Mouse (Mus musculus): ENCODE data around the gene Mrpl16. TPM values are rescaled to one million over a fixed set of nuclear protein-coding genes. Genes with fewer than 3 reads are reported as not detected.

Gene Mrpl16
- polyA plus RNA-seq, 1 experiment from 2014 or later, result 57.6 TPM

- WGBS, result 87% methylated on average over 5 of the region's 5 CpGs
- no peak for DNase-seq (ENCODE audit: low spot score)
Measured at GRCm38 (mm10) chr19:11810003-11810758, 40.0 kb downstream of the Mrpl16 start.

GRCm38 (mm10) chr19:11810856-11811255 lies 40.7 kb downstream of the Mrpl16 start:
- no peaks in the 10 kb centered on the region for H3K36me3 ChIP-seq
- H3K9me3 ChIP-seq (replicated peaks), result no peaks in the 10 kb centered on the region
- no peak for DNase-seq (ENCODE audit: low spot score)
- H3K27me3 ChIP-seq (ENCODE audit: low read depth, poor library complexity, severe bottlenecking), result peaks cover 9% of the 10 kb centered on the region
- peaks cover 64% of the 10 kb centered on the region for H3K4me1 ChIP-seq
- 83% methylated on average over 1 of the region's 1 CpGs for WGBS
- peak overlapping the region; percentile 81 for H3K27ac ChIP-seq (replicated peaks)
- no peak overlapping the region for H3K4me3 ChIP-seq

More at GRCm38 (mm10) chr19:11810003-11810758, 40.0 kb downstream of the Mrpl16 start:
- peaks cover 60% of the 10 kb centered on the region for H3K4me1 ChIP-seq
- no peak overlapping the region for H3K4me3 ChIP-seq
- peaks cover 3% of the 10 kb centered on the region; the same call in 1 of the 2 replicates for H3K27me3 ChIP-seq (ENCODE audit: low read depth, poor library complexity, severe bottlenecking)
- peak overlapping the region; percentile 81 for H3K27ac ChIP-seq (replicated peaks)
- no peaks in the 10 kb centered on the region for H3K36me3 ChIP-seq
- H3K9me3 ChIP-seq (replicated peaks), result no peaks in the 10 kb centered on the region

GRCm38 (mm10) chr19:11811688-11812365 lies 41.6 kb downstream of the Mrpl16 start:
- Histone ChIP-seq H3K36me3 (no peaks in the 10 kb centered on the region), H3K27me3 (ENCODE audit: low read depth, poor library complexity, severe bottlenecking) (peaks cover 19% of the 10 kb centered on the region), H3K9me3 (replicated peaks) (no peaks in the 10 kb centered on the region), H3K4me1 (peaks cover 72% of the 10 kb centered on the region), H3K4me3 (peak overlapping the region; percentile 29), H3K27ac (replicated peaks) (peak overlapping the region; percentile 81)
- DNase-seq (ENCODE audit: low spot score), result peak; percentile 73
- 30% methylated on average over 5 of the region's 5 CpGs for WGBS

- Histone ChIP-seq H3K27ac (replicated peaks) (peak overlapping the region; percentile 81), H3K9me3 (replicated peaks) (no peaks in the 10 kb centered on the region), H3K36me3 (no peaks in the 10 kb centered on the region), H3K27me3 (ENCODE audit: low read depth, poor library complexity, severe bottlenecking) (peaks cover 32% of the 10 kb centered on the region), H3K4me3 (no peak overlapping the region), H3K4me1 (peaks cover 78% of the 10 kb centered on the region)
- WGBS, result 70% methylated on average over 4 of the region's 4 CpGs
- no peak for DNase-seq (ENCODE audit: low spot score)
Measured at GRCm38 (mm10) chr19:11813136-11813535, 42.9 kb downstream of the Mrpl16 start.

- peak; percentile 59 for DNase-seq (ENCODE audit: low spot score)
- Histone ChIP-seq H3K27ac (replicated peaks) (peak overlapping the region; percentile 81), H3K36me3 (no peaks in the 10 kb centered on the region), H3K4me3 (peak overlapping the region; percentile 18), H3K27me3 (ENCODE audit: low read depth, poor library complexity, severe bottlenecking) (peaks cover 37% of the 10 kb centered on the region), H3K9me3 (replicated peaks) (no peaks in the 10 kb centered on the region), H3K4me1 (peaks cover 80% of the 10 kb centered on the region)
- 5% methylated on average over 8 of the region's 8 CpGs for WGBS
Measured at GRCm38 (mm10) chr19:11813649-11814048, 43.5 kb downstream of the Mrpl16 start.

- Histone ChIP-seq H3K9me3 (replicated peaks) (no peaks in the 10 kb centered on the region), H3K36me3 (no peaks in the 10 kb centered on the region), H3K27me3 (ENCODE audit: low read depth, poor library complexity, severe bottlenecking) (peaks cover 49% of the 10 kb centered on the region), H3K27ac (replicated peaks) (peak overlapping the region; percentile 81; the same call in 1 of the 2 replicates), H3K4me3 (no peak overlapping the region), H3K4me1 (peaks cover 91% of the 10 kb centered on the region)
- WGBS, result 76% methylated on average over 6 of the region's 6 CpGs
- no peak for DNase-seq (ENCODE audit: low spot score)
Measured at GRCm38 (mm10) chr19:11814742-11815333, 44.6 kb downstream of the Mrpl16 start.

- Histone ChIP-seq H3K27ac (replicated peaks) (no peak overlapping the region), H3K9me3 (replicated peaks) (no peaks in the 10 kb centered on the region), H3K27me3 (ENCODE audit: low read depth, poor library complexity, severe bottlenecking) (peaks cover 50% of the 10 kb centered on the region), H3K36me3 (no peaks in the 10 kb centered on the region), H3K4me3 (peak overlapping the region; percentile 82; the same call in 1 of the 2 replicates), H3K4me1 (peaks cover 77% of the 10 kb centered on the region)
- DNase-seq (ENCODE audit: low spot score), result no peak
- 59% methylated on average over 6 of the region's 6 CpGs for WGBS
Measured at GRCm38 (mm10) chr19:11816706-11817105, 46.5 kb downstream of the Mrpl16 start.

- H3K9me3 ChIP-seq (replicated peaks), result no peaks in the 10 kb centered on the region
- peak overlapping the region; percentile 82 for H3K4me3 ChIP-seq
- no peak for DNase-seq (ENCODE audit: low spot score)
- H3K36me3 ChIP-seq, result no peaks in the 10 kb centered on the region
- H3K4me1 ChIP-seq, result peaks cover 69% of the 10 kb centered on the region
- H3K27ac ChIP-seq (replicated peaks), result no peak overlapping the region
- WGBS, result 9% methylated on average over 5 of the region's 5 CpGs
- H3K27me3 ChIP-seq (ENCODE audit: low read depth, poor library complexity, severe bottlenecking), result peaks cover 50% of the 10 kb centered on the region
Measured at GRCm38 (mm10) chr19:11817586-11817985, 47.4 kb downstream of the Mrpl16 start.

GRCm38 (mm10) chr19:11818199-11819142 lies 48.3 kb downstream of the Mrpl16 start:
- H3K36me3 ChIP-seq, result no peaks in the 10 kb centered on the region
- DNase-seq (ENCODE audit: low spot score), result peak; percentile 59
- H3K4me3 ChIP-seq, result peak overlapping the region; percentile 82
- H3K4me1 ChIP-seq, result peaks cover 60% of the 10 kb centered on the region
- H3K27me3 ChIP-seq (ENCODE audit: low read depth, poor library complexity, severe bottlenecking), result peaks cover 50% of the 10 kb centered on the region
- H3K27ac ChIP-seq (replicated peaks), result peak overlapping the region; percentile 89
- no peaks in the 10 kb centered on the region for H3K9me3 ChIP-seq (replicated peaks)
- under 1% methylated on average over 81 of the region's 83 CpGs for WGBS

- H3K27ac ChIP-seq (replicated peaks), result peak within 1 kb of the TSS; percentile 89
- peak; percentile 44 for DNase-seq (ENCODE audit: low spot score)
- peaks cover 52% of the 10 kb centered on the region for H3K4me1 ChIP-seq
- WGBS, result under 1% methylated on average over 20 of the region's 20 CpGs
- H3K9me3 ChIP-seq (replicated peaks), result no peaks in the 10 kb centered on the region
- peaks cover 50% of the 10 kb centered on the region for H3K27me3 ChIP-seq (ENCODE audit: low read depth, poor library complexity, severe bottlenecking)
- H3K4me3 ChIP-seq, result peak within 1 kb of the TSS; percentile 82
- no peaks in the 10 kb centered on the region for H3K36me3 ChIP-seq
Measured at GRCm38 (mm10) chr19:11819143-11819700, 49.0 kb downstream of the Mrpl16 start, which contains the start of gene Stx3. Gene Stx3, minus strand, starts transcription at chr19:11819403.

- no peak overlapping the region for H3K27ac ChIP-seq (replicated peaks)
- H3K27me3 ChIP-seq (ENCODE audit: low read depth, poor library complexity, severe bottlenecking), result peaks cover 50% of the 10 kb centered on the region
- H3K4me3 ChIP-seq, result peak overlapping the region; percentile 82
- no peaks in the 10 kb centered on the region for H3K9me3 ChIP-seq (replicated peaks)
- peaks cover 46% of the 10 kb centered on the region for H3K4me1 ChIP-seq
- H3K36me3 ChIP-seq, result no peaks in the 10 kb centered on the region
- DNase-seq (ENCODE audit: low spot score), result peak; percentile 89
- WGBS, result under 1% methylated on average over 15 of the region's 15 CpGs
Measured at GRCm38 (mm10) chr19:11819800-11820199, 49.6 kb downstream of the Mrpl16 start.

Data from midbrain, embryonic 10.5 days (tissue).